In the genomic region with DNA sequence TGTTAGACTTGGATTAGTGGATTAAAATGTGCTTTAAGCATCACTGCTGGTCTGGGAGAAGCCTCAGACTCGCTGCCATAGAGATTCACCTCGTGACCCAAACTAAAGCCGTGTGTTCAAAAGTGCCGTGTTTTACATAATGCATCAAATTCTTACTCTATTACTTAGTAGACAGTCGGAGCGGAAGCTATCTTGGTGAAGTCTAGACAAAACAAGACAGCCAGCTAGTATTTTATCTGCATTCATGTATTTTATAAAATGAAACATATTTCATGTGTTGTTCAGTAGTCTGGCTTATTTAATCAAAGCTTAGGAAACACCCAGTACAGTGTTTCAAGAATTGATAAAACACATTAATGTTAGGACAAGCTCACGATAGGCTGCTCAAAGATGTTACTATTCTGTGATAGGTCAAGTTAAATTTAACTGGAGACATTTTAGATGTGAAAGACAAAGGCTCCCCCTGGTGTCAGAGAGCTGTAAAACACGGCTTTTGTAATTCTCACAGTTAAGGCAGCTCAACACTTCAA, we compare ENCODE assay signal across 8 mouse cellular contexts. TPM values are rescaled to one million over a fixed set of nuclear protein-coding genes. Genes with fewer than 3 reads are reported as not detected.
DNase-seq lines count a peak whose midpoint lies in the region; ATAC-seq lines count a peak whose summit lies in the region.

A gene (minus strand): TSS at position 327 of the 530 bp plus-strand sequence.

- H3K27ac ChIP-seq in midbrain, embryonic 12.5 days (replicated peaks): peak within 1 kb of the TSS; percentile 99

- H3K9ac ChIP-seq in midbrain, embryonic 12.5 days (replicated peaks): peak within 1 kb of the TSS; percentile 66

- H3K4me3 ChIP-seq in midbrain, embryonic 12.5 days: peak within 1 kb of the TSS; percentile 71

- DNase-seq in 3T3-L1 (ENCODE audit: low read depth, low spot score): peak; percentile 96
- DNase-seq in adrenal gland, postnatal 10 days: peak; percentile 83
- DNase-seq in embryo, embryonic 9.5 days (ENCODE audit: extremely low spot score): peak; percentile 81
- peak; percentile 31 to 78 for DNase-seq in gastrocnemius, postnatal 4 days (ENCODE audit: low spot score in 2 of 2)
- DNase-seq in kidney, adult 11 months: peak; percentile 66
- DNase-seq in left cerebral cortex, postnatal 4 days: peak; percentile 78
- DNase-seq in skeletal muscle tissue, adult 2 months (ENCODE audit: low read depth, low spot score): peak; percentile 79

- H3K27me3 ChIP-seq in midbrain, embryonic 12.5 days: no peaks in the 10 kb centered on the region

- H3K4me1 ChIP-seq in midbrain, embryonic 12.5 days: no peaks in the 10 kb centered on the region

- 4% methylated on average over 8 of the region's 8 CpGs for whole genome bisulfite sequencing in midbrain, embryonic 12.5 days

- H3K4me2 ChIP-seq in midbrain, embryonic 12.5 days (replicated peaks): peak within 1 kb of the TSS; percentile 62

- H3K9me3 ChIP-seq in midbrain, embryonic 12.5 days: no peaks in the 10 kb centered on the region

- peaks cover 5% of the 10 kb centered on the region; the same call in 1 of the 2 replicates for H3K36me3 ChIP-seq in midbrain, embryonic 12.5 days

- 0 out of 2 replicates have a peak, but pooled peaks have one; percentile 21 for ATAC-seq in midbrain, embryonic 12.5 days (ENCODE audit: low FRiP score, low read depth)

- intact Hi-C loops in left cerebral cortex, postnatal 4 days (cut with DNase I): loop anchor here (2.0 to 5.0 kb wide), 4 partner anchors 152 to 366 kb away; a partner anchor contains a TSS

RNA-seq across cellular contexts. Expression of the gene that starts here (rescaled TPM):
- 10 to 100 TPM; 16.3 to 30.1 TPM for total RNA-seq in adrenal gland, postnatal 10 days (2021)
- 1 to 10 TPM; 3.9 to 4.2 TPM for total RNA-seq in gastrocnemius, postnatal 4 days (2021)
- total RNA-seq in left cerebral cortex, postnatal 4 days (2021): 1 to 10 TPM; 4.4 to 5.0 TPM
- 12.4 and 14.1 TPM in 2 replicates for polyA plus RNA-seq in midbrain, embryonic 12.5 days (2016; fragmentation: Nextera tagmentation; extraction: Ambion mirVana)

Comparison
In these comparisons a context has a peak if more than half of its experiments do, and no peak if none do; other contexts are left out.
1. Peak in every context shown above with its lines: DNase-seq, ATAC-seq, H3K4me3 ChIP-seq and H3K27ac ChIP-seq.